Mouse (Mus musculus): ENCODE measurements around the gene Arl13b. TPM values are rescaled to one million over a fixed set of nuclear protein-coding genes. Genes with fewer than 3 reads are reported as not detected.

Gene Arl13b
- total RNA-seq (2021): 1 to 10 TPM; 7.5 to 8.1 TPM
- polyA plus RNA-seq (2012; rRNA removed): 1.4 and 5.5 TPM in 2 replicates
- long read RNA-seq, partial matches to known transcripts: 0 of 1 reads
- long read RNA-seq, other reads (novel, unspliced or antisense): 0 of 1 reads

DNA sequence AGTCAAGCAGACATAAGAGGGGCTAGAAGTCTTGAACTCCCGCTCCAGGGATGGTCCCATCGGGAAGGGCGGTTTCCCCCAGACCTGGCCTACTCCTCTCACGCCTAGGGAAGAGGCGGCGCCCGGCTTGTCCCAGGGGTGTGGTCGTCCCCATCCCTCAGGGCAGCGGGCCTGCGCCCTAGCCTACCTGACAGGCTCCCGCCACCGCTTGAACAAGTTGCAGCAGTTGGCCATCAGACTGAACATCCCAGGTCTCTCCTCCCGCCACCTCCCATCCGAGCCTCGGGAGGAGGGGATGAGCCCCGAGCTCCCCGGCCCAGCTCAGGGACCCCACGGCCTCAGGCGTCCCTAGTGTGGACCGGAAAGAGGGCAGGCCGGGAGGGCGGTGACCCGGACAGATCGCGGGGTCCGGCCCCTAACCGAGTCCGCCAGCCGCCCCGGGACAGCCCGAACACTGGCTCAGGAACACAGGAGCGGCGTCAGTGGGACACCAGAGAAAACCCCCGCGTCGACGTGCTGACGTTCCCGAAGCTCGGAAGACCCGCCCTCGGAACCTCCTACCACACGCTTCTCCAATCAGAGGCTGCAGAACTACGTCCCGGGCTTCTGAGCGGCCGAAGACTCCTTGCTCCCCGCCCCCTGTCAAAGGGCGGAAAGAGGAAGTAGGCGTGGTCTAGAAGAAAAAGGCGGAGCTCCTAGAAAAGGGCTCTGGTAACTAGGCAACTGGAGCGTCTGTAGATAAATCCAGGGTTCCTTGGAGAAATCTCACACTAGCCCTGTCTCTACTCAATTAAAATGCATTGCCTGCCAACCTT lies at the start of gene Arl13b:
Gene Arl13b (minus strand): TSS at position 543 of the 815 bp plus-strand sequence.
- WGBS: under 1% methylated on average over 52 of the region's 52 CpGs
- Histone ChIP-seq H3K4me1 (ENCODE audit: control insufficient read depth, insufficient read depth, low read length) (no peaks in the 10 kb centered on the region; the same call in 1 of the 2 replicates), H3K4me3 (peak within 1 kb of the TSS; percentile 85), H3K9ac (ENCODE audit: low read depth, low read length) (peak within 1 kb of the TSS; percentile 88), H3K79me2 (replicated peaks; ENCODE audit: control insufficient read depth, insufficient read depth, low read length) (peaks cover 4% of the 10 kb centered on the region), H3K36me3 (ENCODE audit: control insufficient read depth, insufficient read depth, low read length) (no peaks in the 10 kb centered on the region), H3K27me3 (ENCODE audit: control insufficient read depth, insufficient read depth, low read length) (no peaks in the 10 kb centered on the region), H3K27ac (peak within 1 kb of the TSS; percentile 89)
- TF ChIP-seq POLR2A (IDR thresholded peaks at IDR 0.05; ENCODE audit: insufficient read depth, low read depth, low read length) (peak; percentile 79), EP300 (IDR thresholded peaks at IDR 0.05; ENCODE audit: insufficient read depth, low read depth, low read length) (no peak)
- intact Hi-C loops (cut with DNase I): loop anchor here (1.0 kb wide), 1 partner anchor 60 kb away; the partner anchor contains the start of gene Nsun3
- DNase-seq: peak; percentile 90 to 96

DNA sequence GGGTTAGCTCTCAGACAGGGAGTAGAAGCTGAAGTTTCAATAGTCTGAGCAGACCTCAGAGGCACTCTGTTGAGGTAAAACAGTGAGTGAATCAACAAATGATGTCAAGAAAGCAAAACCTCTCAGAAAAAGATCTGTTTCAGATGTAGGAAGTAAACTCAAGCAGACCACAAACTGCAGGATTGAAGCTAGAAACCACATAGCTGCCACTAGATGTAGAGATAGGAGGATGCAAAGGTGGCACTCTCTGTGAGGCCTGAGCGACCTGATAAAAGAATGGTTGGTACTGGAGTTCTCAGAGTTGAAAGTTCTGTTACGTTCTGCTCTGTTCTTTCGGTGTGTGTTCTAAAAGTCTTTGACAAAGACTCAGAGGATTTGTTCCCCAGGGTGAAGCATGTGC lies 49.0 kb upstream of the Arl13b start:
- H3K27me3 ChIP-seq (ENCODE audit: control insufficient read depth, insufficient read depth, low read length): no peaks in the 10 kb centered on the region
- no peak overlapping the region for H3K4me3 ChIP-seq
- no peaks in the 10 kb centered on the region for H3K79me2 ChIP-seq (replicated peaks; ENCODE audit: control insufficient read depth, insufficient read depth, low read length)
- no peak for TF ChIP-seq EP300 (IDR thresholded peaks at IDR 0.05; ENCODE audit: insufficient read depth, low read depth, low read length)
- TF ChIP-seq POLR2A (IDR thresholded peaks at IDR 0.05; ENCODE audit: insufficient read depth, low read depth, low read length): no peak
- TF ChIP-seq CTCF (IDR thresholded peaks at IDR 0.05): no peak
- DNase-seq: no peak
- no peak overlapping the region for H3K27ac ChIP-seq
- H3K4me1 ChIP-seq (ENCODE audit: control insufficient read depth, insufficient read depth, low read length): no peaks in the 10 kb centered on the region
- no peak overlapping the region for H3K9ac ChIP-seq (ENCODE audit: low read depth, low read length)
- H3K36me3 ChIP-seq (ENCODE audit: control insufficient read depth, insufficient read depth, low read length): no peaks in the 10 kb centered on the region
- WGBS: 88% methylated on average over 3 of the region's 3 CpGs
- intact Hi-C loops (cut with DNase I): no loop called here

DNA sequence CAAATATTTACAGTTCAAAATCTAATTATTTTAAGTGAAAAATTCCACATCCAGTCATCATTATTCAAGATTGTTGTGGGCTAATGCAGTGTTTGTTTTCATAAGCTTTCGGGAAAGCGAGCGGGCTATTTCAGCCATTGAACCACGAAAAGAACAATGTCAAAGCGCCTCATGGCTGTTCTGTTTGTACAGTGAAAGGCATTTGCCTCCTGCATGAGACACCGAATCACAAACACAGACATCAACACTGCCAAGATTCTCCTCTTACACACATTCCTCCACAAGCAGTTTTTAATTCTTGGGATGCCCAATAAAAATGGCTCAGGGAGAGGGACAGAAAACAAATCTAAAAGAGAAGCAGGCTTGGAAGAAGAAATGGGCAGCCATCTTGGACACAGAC lies 27.2 kb upstream of the Arl13b start:
- no peaks in the 10 kb centered on the region for H3K79me2 ChIP-seq (replicated peaks; ENCODE audit: control insufficient read depth, insufficient read depth, low read length)
- intact Hi-C loops (cut with DNase I): no loop called here
- H3K36me3 ChIP-seq (ENCODE audit: control insufficient read depth, insufficient read depth, low read length): no peaks in the 10 kb centered on the region
- H3K27me3 ChIP-seq (ENCODE audit: control insufficient read depth, insufficient read depth, low read length): no peaks in the 10 kb centered on the region
- no peak overlapping the region for H3K27ac ChIP-seq
- DNase-seq: no peak
- TF ChIP-seq CTCF (IDR thresholded peaks at IDR 0.05) (no peak), POLR2A (IDR thresholded peaks at IDR 0.05; ENCODE audit: insufficient read depth, low read depth, low read length) (no peak), EP300 (IDR thresholded peaks at IDR 0.05; ENCODE audit: insufficient read depth, low read depth, low read length) (no peak)
- H3K4me1 ChIP-seq (ENCODE audit: control insufficient read depth, insufficient read depth, low read length): no peaks in the 10 kb centered on the region; the same call in 1 of the 2 replicates
- H3K9ac ChIP-seq (ENCODE audit: low read depth, low read length): no peak overlapping the region
- 83% methylated on average over 6 of the region's 6 CpGs for WGBS
- no peak overlapping the region for H3K4me3 ChIP-seq

DNA sequence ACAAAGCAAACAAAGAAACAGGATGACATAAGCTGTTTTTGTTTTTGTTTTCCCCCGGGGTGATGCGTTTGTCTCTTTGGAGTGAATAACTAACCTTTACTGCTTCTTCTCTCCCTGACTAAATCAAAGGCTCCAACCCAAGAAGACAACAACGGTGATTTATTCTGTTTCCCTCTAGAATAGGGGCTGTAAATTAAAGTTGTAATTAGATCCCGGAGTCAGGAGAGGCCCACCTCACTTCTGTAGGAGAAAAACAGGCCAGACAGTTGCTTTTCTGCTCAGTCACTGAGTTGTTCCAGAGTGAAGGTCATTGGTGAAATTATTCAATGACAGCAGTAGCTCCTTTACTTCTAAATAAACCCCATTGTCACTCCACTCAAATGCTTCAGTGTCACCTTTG lies 26.3 kb upstream of the Arl13b start:
- WGBS: 82% methylated on average over 4 of the region's 4 CpGs

GRCm38 (mm10) chr16:62872688-62873117 lies 25.9 kb upstream of the Arl13b start:
- H3K27ac ChIP-seq: no peak overlapping the region
- H3K4me1 ChIP-seq (ENCODE audit: control insufficient read depth, insufficient read depth, low read length): no peaks in the 10 kb centered on the region; the same call in 1 of the 2 replicates
- DNase-seq: no peak
- WGBS: 75% methylated on average over 5 of the region's 5 CpGs
- H3K9ac ChIP-seq (ENCODE audit: low read depth, low read length): no peak overlapping the region
- no peak overlapping the region for H3K4me3 ChIP-seq
- no peak for TF ChIP-seq EP300 (IDR thresholded peaks at IDR 0.05; ENCODE audit: insufficient read depth, low read depth, low read length)
- TF ChIP-seq CTCF (IDR thresholded peaks at IDR 0.05): no peak
- TF ChIP-seq POLR2A (IDR thresholded peaks at IDR 0.05; ENCODE audit: insufficient read depth, low read depth, low read length): no peak
- intact Hi-C loops (cut with DNase I): no loop called here
- H3K27me3 ChIP-seq (ENCODE audit: control insufficient read depth, insufficient read depth, low read length): no peaks in the 10 kb centered on the region
- H3K79me2 ChIP-seq (replicated peaks; ENCODE audit: control insufficient read depth, insufficient read depth, low read length): no peaks in the 10 kb centered on the region; the same call in 1 of the 2 replicates
- no peaks in the 10 kb centered on the region for H3K36me3 ChIP-seq (ENCODE audit: control insufficient read depth, insufficient read depth, low read length)

More for the DNA sequence above, 26.3 kb upstream of the Arl13b start:
- Histone ChIP-seq H3K27me3 (ENCODE audit: control insufficient read depth, insufficient read depth, low read length) (no peaks in the 10 kb centered on the region), H3K4me3 (no peak overlapping the region), H3K36me3 (ENCODE audit: control insufficient read depth, insufficient read depth, low read length) (no peaks in the 10 kb centered on the region), H3K9ac (ENCODE audit: low read depth, low read length) (no peak overlapping the region), H3K27ac (no peak overlapping the region), H3K4me1 (ENCODE audit: control insufficient read depth, insufficient read depth, low read length) (no peaks in the 10 kb centered on the region; the same call in 1 of the 2 replicates), H3K79me2 (replicated peaks; ENCODE audit: control insufficient read depth, insufficient read depth, low read length) (no peaks in the 10 kb centered on the region; the same call in 1 of the 2 replicates)
- no peak for DNase-seq
- no peak for TF ChIP-seq CTCF (IDR thresholded peaks at IDR 0.05)
- no peak for TF ChIP-seq EP300 (IDR thresholded peaks at IDR 0.05; ENCODE audit: insufficient read depth, low read depth, low read length)
- no peak for TF ChIP-seq POLR2A (IDR thresholded peaks at IDR 0.05; ENCODE audit: insufficient read depth, low read depth, low read length)
- intact Hi-C loops (cut with DNase I): no loop called here

DNA sequence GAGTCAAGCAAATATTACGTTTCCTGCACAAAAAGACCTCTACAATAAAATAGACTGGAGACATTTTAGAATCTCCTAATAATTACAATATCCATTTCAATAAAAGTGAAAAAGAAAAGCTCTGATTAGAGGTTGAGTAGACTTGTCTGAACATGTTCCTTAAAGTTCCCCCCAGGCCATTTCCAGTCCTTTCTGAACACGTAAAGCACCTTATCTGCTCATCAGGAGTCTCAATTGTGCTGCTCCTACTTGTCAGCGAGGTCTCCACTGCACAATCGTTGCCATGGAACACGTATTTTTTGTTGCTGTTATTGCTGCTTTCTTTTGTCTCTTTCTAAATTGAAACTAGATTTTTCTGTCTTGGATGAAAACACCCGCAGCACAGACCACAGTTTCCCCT lies 14.6 kb upstream of the Arl13b start:
- Histone ChIP-seq H3K79me2 (replicated peaks; ENCODE audit: control insufficient read depth, insufficient read depth, low read length) (peaks cover 3% of the 10 kb centered on the region; the same call in 1 of the 2 replicates), H3K4me1 (ENCODE audit: control insufficient read depth, insufficient read depth, low read length) (no peaks in the 10 kb centered on the region; the same call in 1 of the 2 replicates), H3K27me3 (ENCODE audit: control insufficient read depth, insufficient read depth, low read length) (no peaks in the 10 kb centered on the region), H3K36me3 (ENCODE audit: control insufficient read depth, insufficient read depth, low read length) (peaks cover 2% of the 10 kb centered on the region; the same call in 1 of the 2 replicates), H3K27ac (no peak overlapping the region), H3K9ac (ENCODE audit: low read depth, low read length) (no peak overlapping the region), H3K4me3 (no peak overlapping the region)
- WGBS: 38% methylated on average over 6 of the region's 6 CpGs
- DNase-seq: no peak
- intact Hi-C loops (cut with DNase I): no loop called here
- TF ChIP-seq CTCF (IDR thresholded peaks at IDR 0.05): no peak
- TF ChIP-seq POLR2A (IDR thresholded peaks at IDR 0.05; ENCODE audit: insufficient read depth, low read depth, low read length): no peak
- TF ChIP-seq EP300 (IDR thresholded peaks at IDR 0.05; ENCODE audit: insufficient read depth, low read depth, low read length): no peak

All from heart, adult 2 months (tissue).